Mouse (Mus musculus): ENCODE data around the gene Vmn1r142.
"Not testable (repeated sequence)": the region's sequence is repeated elsewhere in the genome, so short reads cannot be mapped to it uniquely, and the experiment has no call there.

Vmn1r142 gene

DNA sequence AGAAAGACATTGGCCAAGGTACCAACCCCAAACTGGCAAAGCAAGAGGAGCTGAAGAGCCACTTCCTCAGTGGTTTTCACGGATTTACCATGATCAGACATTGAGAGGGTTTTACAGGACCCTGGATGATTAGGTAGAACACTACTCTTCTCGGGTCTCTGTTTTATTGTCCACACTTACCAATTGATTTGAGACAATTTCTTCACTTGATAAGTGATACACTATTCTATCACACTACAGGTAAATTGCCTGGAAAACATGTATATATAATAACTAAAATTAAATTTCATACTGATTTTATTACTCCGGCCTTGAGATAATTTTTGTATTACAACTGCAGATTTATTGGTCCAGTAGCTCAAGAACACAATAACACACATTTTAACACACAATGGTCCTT is at the start of gene Vmn1r142:
Vmn1r142 (minus strand) TSS at position 101 of the 400 bp plus-strand sequence.
- DNase-seq: not testable (repeated sequence)

- not testable (repeated sequence) for DNase-seq
Observed at GRCm38 (mm10) chr7:22201164-22201563, 37.3 kb upstream of the Vmn1r142 start, which contains the start of gene Gm8653. TSS of gene Gm8653 (minus strand) at chr7:22201264.

- not testable (repeated sequence) for DNase-seq
Observed at GRCm38 (mm10) chr7:22189077-22189476, 25.2 kb upstream of the Vmn1r142 start, which contains the start of gene Vmn1r143. TSS of gene Vmn1r143 (plus strand) at chr7:22189377.

- not testable (repeated sequence) for DNase-seq
Observed at GRCm38 (mm10) chr7:22134641-22135040, 29.2 kb downstream of the Vmn1r142 start, which contains the start of gene Gm10666. TSS of gene Gm10666 (minus strand) at chr7:22134741.

DNA sequence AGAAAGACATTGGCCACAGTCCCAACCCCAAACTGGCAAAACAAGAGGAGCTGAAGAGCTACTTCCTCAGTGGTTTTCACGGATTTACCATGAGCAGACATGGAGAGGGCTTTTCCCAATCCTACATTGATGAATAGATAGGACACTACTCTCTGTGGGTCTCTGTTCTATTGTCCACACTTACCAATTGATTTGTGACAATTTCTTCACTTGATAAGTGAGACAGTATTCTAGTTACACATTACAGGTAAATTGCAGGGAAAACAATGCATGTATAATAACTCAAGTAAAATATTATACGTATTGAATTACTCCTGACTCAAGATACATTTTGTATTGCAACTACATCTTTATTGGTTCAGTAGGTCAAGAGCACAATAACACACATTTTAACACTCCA is 45.7 kb downstream of the Vmn1r142 start, which contains the start of gene Gm16451:
Gm16451 (minus strand) TSS at position 101 of the 400 bp plus-strand sequence.
- not testable (repeated sequence) for DNase-seq

Measured in thymus, postnatal 4 days (tissue).